Mouse (Mus musculus): ENCODE measurements around the gene 1110032F04Rik.

DNA sequence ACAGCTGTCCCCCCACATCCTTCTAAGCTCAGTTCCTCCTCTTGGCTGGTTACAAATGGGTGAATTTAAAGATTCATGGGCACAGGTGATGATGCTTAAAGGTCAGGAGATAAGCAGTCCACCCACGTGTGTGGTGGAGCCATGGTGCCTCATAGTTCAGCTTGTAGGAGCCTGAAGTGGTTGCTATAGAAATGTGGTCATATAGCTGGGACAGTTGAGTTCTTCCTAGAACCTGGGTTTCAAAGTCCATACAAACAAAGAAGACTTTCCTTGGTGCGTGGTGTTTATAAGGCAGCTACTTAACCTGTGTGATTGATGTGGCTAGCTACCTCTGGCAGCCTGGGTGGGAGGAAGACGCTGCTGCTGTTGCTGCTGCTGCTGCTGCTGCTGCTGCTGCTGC lies 39.4 kb upstream of the 1110032F04Rik start:
- TF ChIP-seq POLR2A (IDR thresholded peaks at IDR 0.05; ENCODE audit: insufficient read depth, low read depth, low read length), result no peak
- no peak for TF ChIP-seq CTCF (IDR thresholded peaks at IDR 0.05)

Data from heart, adult 2 months (tissue).